Mouse (Mus musculus) spleen, postnatal 4 days (tissue): ENCODE data around the gene Cd52.

Experiments used
- DNase-seq, 2 experiments: peaks; one replicate each; pipeline ENCODE4 v3.0.0; 2022; ENCODE audit warnings: low spot score in 2 of 2

The Cd52 gene

GRCm38 (mm10) chr4:134119042-134119441 lies 24.2 kb upstream of the Cd52 start:
- DNase-seq = no peak

- DNase-seq = no peak
These were observed 23.4 kb upstream of the Cd52 start for GRCm38 (mm10) chr4:134118126-134118800.

- peak; percentile 65 to 72 for DNase-seq
These were observed 22.1 kb upstream of the Cd52 start for GRCm38 (mm10) chr4:134117012-134117411.

GRCm38 (mm10) chr4:134116501-134116900 lies 21.6 kb upstream of the Cd52 start:
- no peak for DNase-seq

- no peak for DNase-seq
These were observed 20.6 kb upstream of the Cd52 start for GRCm38 (mm10) chr4:134115215-134116144.

- peak in 1 of 2 experiments; percentile 62 for DNase-seq
These were observed 19.2 kb upstream of the Cd52 start for GRCm38 (mm10) chr4:134114038-134114437.

- peak in 1 of 2 experiments; percentile 61 for DNase-seq
These were observed 18.6 kb upstream of the Cd52 start for GRCm38 (mm10) chr4:134113356-134113994.

- DNase-seq = peak in 1 of 2 experiments; percentile 61
These were observed 17.5 kb upstream of the Cd52 start for GRCm38 (mm10) chr4:134112403-134112802.

GRCm38 (mm10) chr4:134110653-134111052 lies 15.8 kb upstream of the Cd52 start:
- DNase-seq = no peak

GRCm38 (mm10) chr4:134108196-134108595 lies 13.3 kb upstream of the Cd52 start:
- DNase-seq = no peak

- no peak for DNase-seq
These were observed 12.8 kb upstream of the Cd52 start for GRCm38 (mm10) chr4:134107730-134108129.

GRCm38 (mm10) chr4:134106105-134106504 lies 11.2 kb upstream of the Cd52 start:
- DNase-seq = no peak

GRCm38 (mm10) chr4:134102742-134103119 lies 7.8 kb upstream of the Cd52 start:
- DNase-seq = no peak

- DNase-seq = peak; percentile 86 to 92
These were observed 7.3 kb upstream of the Cd52 start, which contains the start of gene Ubxn11 for GRCm38 (mm10) chr4:134101979-134102741. TSS of gene Ubxn11 (plus strand) at chr4:134102570.

- DNase-seq = no peak
These were observed 5.4 kb upstream of the Cd52 start for GRCm38 (mm10) chr4:134100245-134100644.

- DNase-seq = peak; percentile 75 to 84
These were observed 3.7 kb upstream of the Cd52 start for GRCm38 (mm10) chr4:134098628-134099027.

- peak in 1 of 2 experiments; percentile 47 for DNase-seq
These were observed 2.2 kb upstream of the Cd52 start for GRCm38 (mm10) chr4:134097015-134097608.

GRCm38 (mm10) chr4:134096120-134096519 lies 1.2 kb upstream of the Cd52 start:
- DNase-seq = no peak

GRCm38 (mm10) chr4:134094004-134094564 lies 798 bp downstream of the Cd52 start:
- DNase-seq = peak in 1 of 2 experiments; percentile 62

- DNase-seq = peak; percentile 74 to 91
These were observed 2.2 kb downstream of the Cd52 start for GRCm38 (mm10) chr4:134092382-134093288.
